Mouse (Mus musculus) adipocyte (in vitro differentiated cells): ENCODE measurements around the gene Ptpn14.

Source experiments
- DNase-seq: peaks from one replicate; pipeline ENCODE4 v3.0.0-alpha.2; 2016; ENCODE audit warnings: low spot score

Ptpn14 gene

DNA sequence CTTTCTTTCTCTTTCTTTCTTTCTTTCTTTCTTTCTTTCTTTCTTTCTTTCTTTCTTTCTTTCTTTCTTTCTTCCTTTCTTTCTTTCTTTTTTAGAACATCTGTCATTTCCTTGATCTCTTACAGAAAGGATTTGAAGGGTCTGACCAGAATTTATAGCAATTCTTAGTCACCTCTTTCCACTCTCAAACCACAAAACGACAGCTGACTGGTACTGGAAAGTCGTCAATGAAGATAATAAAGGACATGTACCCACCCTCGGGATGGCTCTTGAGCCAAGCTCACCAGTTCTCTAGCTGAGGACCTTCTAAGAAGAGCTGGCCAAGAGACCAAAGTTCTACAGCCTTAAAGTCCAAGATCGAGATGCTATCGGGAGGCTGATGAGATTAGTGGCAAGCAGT is 9.5 kb upstream of the Ptpn14 start:
- no peak for DNase-seq

DNA sequence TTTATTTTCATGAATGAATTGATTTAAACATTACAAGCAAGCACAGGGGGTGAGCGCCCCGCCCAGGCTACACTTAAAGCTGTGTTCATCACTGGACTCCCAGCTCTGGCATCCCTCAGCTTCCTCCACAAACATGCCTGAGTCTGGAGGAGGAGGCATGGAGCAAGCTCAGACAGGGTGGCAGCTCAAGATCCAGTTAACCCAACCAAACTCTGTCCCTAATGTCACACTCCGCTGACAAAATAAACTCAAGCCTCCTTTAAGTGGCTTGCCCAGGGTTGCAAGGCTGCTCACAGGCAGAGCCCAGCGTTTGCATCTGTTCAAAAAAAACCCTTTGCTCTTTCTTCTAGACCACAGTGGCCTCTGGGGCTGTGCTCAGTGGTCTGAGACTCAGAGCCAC is 1.9 kb upstream of the Ptpn14 start:
- DNase-seq, result no peak

DNA sequence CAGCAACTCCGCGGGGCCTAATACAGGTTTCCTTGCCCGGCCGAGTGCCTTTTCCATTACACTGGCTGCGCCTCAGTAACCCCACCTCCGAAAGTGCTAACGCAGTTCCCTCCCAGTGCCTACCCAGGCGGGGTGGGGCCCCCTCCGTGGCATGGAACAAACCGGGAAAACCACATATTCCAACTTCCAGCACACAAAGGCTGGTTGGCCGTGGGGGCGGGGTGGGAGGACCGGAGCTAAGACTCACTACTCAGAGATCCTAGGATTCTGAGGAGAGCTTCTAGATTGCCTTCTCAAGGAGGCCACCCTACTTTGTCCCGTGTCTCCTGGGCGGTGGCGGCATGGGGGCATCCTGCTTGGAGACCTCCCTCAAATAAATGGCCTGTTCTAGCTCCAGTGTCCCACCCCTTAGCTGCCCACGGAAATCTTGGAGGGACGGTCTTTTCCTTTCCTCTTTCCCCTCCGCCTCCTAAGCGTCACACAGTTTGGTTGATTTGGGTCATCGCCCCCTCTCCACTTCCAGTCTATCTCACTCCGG is 653 bp upstream of the Ptpn14 start:
- DNase-seq, result peak; percentile 87

DNA sequence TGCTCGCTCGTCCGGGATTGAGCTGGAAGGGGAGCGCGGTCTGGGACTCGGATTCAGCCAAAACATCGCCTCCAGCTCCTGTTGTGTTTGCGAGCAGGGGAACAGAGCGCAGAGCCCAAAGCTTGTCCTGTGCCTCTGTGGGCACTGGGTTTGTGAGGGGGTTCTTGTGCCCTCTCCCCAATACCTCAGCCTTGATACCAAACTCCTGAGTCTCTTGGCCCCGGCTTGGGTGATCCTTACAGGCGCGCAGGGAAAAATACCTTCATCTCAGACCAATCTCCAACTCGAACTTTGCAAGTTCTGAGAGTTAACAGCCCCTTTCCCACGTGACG is 682 bp downstream of the Ptpn14 start:
- DNase-seq, result no peak

DNA sequence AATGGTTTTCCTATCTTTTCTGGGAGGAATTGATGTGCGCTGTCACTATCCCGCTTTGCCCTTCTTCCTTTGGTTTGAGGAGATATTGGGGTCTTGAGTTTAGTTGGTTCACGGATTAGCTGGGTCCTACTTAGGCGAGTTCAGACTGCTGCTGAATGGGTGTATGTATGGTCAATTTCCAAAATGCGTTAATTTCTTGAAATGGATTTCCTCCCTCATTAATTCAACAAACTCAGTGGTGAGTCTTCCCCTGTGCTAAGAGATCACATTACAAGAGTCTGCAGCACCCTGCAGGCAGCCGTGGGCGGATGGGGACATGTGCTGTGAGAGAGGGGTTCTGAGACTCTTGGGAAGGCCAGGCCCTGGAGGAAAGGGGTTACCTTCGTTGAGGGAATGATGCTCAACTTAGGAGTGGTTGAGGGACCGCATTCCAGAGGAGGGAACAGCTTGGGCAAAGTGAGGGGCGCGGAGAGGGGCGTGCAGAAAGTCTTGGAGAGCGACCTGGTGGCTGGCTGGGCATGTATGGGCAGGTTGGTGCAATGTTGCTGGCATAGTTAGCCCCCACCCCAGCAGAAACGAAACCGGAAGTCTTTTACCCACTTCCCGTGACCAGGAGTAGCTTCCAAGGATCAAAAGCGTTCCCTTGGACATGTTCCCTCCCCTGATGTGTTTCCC is 1.2 kb downstream of the Ptpn14 start:
- DNase-seq, result no peak

DNA sequence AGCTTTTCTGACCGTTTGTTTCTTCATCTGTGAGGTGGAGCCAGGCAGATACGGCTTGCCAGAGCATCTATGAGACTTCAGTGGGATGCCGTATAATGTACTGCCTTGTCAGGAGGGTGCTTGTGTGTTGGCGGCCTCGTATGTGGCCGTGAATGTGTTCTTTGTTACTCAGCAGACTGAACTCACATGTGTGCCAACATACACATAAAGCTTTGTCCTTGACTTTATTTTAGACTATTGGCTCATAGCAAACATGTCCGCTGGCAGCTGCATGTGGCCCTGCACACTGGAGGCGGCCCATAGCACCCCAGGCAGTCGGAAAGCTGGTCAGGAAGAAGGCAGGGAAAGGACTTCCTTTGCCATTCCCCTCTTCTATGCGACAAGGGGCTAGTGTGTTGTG is 3.6 kb downstream of the Ptpn14 start:
- DNase-seq, result no peak

DNA sequence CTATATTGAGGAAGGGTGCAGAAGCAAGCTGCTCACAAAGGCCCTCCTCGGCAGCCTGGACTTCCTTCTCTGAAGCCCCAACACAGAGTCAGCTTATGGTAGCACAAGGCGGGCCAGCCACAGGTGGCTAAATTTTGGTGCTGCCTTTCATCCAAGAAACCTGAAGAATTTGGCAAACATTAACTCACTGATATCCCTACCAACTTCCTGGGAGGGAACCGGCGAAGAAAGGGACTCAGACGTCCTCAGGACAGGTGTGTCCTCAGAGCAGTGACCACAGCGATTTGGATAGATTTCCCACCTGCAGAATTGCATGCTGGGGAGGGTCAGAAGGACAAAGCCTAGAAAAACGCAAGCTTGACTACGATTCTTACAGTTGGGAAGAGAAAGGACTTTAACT is 4.1 kb downstream of the Ptpn14 start:
- DNase-seq, result no peak

DNA sequence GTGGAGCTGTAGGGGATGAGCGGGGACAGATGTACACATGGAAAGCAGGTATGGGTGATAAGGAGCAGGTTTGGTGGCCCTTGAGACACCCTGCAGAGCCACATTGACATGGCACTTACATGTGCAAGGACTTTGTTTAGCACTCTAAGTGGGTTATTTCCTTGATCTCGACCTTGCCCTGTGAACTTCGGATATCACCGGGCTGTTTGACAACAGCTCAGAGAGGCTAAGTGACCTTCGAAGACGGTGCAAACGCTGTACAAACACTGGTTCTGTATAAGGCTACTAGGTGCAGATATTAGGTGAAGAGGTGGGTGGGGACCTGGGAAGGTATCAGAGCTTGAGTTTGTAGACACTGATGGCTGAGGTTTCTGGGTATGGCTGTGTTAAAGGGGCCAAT is 12.0 kb downstream of the Ptpn14 start:
- DNase-seq, result no peak

DNA sequence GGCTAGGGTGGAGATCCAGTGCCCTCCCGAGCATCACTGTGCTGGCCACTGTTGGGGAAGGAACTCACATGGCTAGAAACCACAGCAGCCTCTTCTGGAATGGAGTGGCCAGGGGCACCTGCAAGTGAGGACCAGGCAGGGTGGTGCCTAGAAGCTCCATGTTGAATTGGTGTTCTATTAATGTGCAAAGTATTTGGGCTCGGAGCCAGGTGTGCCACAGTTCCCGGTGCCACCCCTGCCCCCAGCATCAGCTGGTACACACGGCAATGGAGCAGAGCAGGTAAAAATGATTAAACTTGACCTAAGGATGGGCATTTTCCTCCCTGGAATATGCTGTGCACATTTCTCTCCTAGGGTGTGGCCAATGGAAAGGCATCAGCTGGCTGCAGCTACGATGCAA is 14.0 kb downstream of the Ptpn14 start:
- no peak for DNase-seq

DNA sequence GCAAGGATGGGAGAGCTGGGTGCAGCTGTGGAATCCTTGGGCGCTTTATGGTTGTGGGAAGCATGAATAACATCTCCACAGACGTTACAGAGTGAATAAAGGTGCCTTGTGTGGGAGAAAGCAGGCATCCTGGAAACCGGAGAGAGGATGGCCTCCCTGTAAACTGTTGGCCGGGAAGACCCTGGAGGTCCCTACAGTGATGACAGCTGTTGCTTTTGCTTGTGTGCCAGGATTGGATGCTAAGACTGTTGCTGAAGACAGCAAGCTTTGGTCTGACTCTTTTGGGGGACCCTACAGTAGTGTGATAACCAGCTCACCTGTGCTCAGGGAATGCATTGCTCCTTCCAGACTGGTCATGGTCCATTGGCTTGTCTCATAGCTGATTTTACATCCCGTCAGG is 15.1 kb downstream of the Ptpn14 start:
- DNase-seq, result no peak

DNA sequence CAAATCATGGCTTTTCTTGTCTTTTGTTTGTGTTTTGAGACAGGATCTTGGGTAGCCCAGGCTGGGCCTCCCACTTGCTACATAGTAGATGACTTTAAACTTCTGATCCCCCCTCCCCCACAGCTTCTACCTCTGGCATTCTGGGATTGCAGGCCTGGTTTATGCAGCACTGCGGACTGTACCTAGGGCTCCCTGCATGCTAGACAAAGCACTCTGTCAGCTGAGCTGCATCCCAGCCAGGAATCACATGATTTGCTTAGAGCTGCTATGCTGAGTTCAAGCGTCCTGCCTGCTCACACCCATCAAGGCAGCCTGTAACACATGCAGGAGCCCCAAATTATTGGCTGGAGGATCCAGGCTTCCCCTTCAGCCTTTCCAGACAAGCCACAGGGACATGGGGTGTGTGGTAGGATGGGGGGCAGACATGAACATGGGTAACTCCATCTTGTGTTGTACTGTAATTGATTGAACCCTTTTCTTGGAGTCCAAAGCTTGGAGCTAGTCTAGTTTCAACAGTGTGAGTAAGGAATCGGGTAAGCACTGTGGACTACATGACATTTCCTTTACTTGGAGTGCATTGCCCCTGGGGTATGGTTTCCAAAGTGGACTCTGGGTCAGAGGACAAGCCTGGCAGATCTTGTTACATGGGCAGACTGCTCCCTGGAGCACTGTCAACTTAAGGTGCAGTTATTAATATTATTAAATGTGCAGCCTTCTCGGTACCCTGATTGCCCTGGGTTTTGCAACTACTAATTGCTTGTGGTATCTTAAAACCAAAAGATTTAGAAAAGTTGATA is 17.0 kb downstream of the Ptpn14 start:
- DNase-seq, result peak; percentile 89

DNA sequence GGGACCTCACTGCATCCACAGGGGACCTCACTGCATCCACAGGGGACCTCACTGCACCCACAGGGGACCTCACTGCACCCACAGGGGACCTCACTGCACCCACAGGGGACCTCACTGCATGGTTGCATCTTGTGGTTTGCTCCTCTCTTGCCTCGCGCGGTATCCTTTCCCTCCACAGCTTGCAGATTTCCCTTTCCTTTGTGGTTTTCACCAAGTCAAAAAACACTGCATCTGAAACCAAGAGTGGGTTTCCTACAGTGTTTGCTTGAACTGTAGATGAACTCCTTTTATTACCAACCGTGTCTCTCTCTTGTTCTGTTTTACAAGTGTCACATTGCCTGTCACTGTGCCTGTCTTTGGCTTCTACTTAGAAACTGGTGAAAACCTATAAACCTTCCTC is 18.5 kb downstream of the Ptpn14 start:
- DNase-seq, result no peak

DNA sequence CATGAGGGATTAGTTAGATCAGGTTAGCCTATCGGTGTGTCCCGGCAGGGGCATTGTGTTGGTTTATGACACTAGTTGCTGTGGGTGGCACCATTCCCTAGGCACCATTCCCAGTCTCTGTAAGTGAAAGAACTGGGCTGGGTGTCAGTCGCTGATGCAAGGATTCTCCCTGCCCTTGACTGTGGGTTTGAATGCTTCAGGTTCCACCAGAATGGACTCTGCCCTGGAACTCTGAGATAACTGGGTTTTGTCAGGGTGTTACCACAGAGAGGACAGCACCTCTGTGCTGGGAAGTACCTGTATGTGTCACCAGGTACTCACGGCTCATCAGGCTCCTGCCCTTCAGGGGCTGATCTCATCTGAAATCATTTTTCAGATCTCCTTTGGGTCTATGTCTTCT is 21.7 kb downstream of the Ptpn14 start:
- DNase-seq, result peak; percentile 70

DNA sequence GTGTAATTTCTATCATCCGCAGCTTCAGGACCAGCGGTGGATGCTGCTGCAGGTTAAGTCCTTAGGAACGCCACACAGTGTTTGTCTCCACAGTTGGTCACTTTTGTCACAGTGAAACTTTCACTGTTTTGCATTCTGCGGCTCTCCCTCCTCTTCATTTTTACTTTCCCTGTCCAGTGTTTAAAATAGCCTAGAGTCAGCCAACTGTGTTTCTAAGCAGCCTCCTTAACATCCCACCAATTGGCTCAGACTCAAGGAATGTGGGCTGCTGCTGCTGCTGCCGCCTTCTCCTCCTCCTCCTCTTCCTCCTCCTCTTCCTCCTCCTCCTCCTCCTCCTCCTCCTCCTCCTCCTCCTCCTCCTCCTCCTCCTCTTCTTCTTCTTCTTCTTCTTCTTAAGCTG is 22.2 kb downstream of the Ptpn14 start:
- DNase-seq, result no peak

DNA sequence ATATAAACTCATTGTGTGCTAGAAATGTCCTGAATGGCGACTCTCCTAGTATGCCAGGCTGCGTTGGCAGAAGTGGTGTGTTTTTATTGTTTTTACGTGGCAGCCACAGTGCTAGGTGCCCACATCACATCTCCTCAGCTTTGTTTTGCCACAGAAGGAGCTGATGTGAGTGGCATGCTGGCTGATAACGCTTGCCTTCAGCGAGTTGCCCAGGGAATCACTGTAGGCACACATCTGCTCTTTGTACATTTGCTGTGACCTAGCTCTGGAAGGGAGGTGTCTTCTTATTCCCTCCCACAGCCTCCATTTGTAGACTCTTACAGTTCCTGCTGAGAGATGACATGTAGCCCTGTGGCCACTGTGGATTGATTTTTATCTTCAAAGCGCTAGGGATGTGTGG is 24.2 kb downstream of the Ptpn14 start:
- no peak for DNase-seq

DNA sequence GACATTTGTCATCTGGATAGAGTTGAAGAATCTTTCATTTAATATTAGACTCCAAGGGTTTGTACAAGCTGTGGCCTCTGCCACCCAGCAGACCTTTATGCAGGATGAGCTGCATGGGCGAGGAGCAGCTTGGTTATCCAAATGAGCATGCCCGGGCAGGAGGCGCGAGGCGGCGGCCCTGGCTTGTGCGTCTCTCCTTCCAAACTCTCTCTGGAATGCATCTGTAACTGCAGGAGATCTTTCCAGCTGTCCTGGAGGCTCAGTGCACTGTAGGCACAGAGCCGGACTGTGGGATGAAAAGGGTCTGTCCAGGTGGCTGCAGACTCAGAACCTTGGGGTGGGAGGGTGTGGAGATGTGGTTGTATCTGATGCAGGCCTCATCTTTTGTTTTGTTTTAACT is 27.0 kb downstream of the Ptpn14 start:
- no peak for DNase-seq

DNA sequence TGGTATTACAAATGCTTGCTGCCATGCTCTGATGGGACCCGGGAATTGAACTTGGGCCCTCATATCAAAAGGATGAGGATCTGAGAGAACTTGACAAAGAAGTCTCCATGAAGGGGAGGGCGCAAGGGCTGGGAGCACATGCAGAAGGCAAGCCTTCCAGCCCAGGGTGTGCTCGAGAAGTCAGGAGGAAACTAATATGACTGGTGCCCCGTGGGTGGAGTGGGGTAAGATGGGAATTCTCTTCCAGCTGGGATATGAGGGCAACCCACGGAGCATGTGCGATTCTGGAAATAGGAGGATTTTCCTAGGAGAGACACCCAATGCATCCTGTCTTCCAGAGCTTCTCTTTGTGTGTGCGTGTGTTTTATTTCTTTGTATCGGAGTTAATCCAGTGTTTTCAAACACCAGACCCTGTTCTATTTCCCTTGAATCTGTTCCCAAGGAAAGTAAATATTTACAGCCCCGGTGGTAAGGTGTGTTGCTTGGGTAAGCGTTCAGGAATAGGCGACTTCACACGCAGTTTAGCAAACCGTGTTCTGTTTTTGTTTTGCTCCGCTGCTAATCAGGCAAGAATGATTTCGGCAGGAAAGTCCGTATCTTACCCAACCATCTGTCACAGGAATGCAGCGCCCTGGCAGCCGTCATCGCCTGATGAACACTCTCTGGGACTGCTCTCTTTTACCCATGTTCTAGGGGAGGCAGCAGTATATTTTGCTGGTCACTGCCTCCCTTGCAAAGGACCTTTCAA is 28.4 kb downstream of the Ptpn14 start:
- no peak for DNase-seq

DNA sequence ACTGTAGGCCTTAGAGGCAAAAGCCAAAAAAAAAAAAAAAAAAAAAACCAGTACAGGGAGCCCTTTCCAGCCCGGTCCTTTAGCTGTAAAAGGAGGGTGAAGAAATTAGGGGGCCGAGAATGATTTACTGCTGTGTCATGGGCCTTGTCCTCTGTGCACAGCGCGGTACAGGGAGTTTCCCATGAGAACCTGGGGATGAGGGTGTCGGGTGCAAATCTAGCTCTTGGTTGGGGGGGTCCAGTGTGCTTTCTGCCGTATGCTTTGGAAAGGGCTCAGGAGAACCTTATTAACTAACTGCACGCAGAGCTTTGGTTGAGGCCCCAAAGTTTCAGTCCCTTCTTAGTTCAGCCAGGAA is 29.0 kb downstream of the Ptpn14 start:
- DNase-seq, result no peak

DNA sequence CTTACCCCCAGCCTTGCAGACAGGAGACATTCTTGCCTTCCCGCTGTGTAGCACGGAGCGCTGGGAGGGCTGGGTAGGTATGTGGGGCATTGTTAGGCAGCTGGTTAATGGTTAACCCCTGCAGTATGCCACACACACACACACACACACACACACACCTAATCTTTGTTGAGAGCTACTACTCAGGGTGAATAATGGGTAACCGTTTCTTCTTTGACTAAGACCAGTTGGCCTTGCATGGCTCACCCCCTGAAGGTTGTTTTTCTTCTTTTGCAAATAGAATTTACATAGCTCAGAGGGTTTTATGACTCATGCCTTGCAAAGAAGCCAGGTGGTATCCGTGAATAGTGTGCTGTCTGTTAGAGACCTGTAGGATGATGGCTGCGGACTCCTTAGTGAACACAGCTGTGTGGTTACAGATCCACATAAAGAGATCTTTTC is 33.5 kb downstream of the Ptpn14 start:
- no peak for DNase-seq

DNA sequence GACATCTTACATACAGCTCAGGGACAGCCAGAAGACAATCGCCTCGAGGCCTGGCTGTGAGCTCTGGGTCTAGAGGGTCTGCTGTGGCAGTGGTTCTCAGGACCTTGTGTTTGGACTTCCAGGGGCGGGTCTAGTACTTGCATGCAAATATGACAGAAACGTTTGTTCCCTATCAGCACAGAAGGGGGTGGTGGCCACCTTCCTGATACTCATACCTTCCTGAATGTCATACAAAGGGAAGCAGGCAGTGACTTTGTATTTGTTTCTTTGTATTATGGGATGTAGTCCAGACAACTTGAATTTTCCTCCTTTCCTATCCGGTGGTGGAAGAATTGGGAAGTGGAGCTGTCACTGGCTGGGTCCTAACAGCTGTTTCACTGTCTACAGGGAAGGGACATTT is 36.2 kb downstream of the Ptpn14 start:
- DNase-seq, result no peak

DNA sequence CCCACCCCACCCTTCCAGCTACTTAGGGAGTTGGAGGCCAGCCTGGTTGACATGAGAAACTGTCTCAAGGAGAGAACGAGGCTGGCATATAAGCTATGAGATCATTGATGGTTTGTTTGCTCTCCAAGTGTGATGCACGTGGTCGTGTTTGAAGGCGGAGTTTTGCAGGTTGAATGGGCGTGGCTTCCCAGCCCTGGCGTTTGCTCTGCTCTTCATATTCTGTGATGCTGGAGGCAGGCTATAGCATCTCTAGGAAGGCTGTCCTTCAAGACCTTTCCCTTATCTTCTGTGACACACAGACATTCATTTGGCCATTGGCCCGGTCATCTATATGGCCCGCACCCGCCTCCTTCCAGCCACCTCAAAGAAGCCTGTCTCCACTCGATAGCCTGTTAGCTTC is 39.1 kb downstream of the Ptpn14 start:
- DNase-seq, result no peak

DNA sequence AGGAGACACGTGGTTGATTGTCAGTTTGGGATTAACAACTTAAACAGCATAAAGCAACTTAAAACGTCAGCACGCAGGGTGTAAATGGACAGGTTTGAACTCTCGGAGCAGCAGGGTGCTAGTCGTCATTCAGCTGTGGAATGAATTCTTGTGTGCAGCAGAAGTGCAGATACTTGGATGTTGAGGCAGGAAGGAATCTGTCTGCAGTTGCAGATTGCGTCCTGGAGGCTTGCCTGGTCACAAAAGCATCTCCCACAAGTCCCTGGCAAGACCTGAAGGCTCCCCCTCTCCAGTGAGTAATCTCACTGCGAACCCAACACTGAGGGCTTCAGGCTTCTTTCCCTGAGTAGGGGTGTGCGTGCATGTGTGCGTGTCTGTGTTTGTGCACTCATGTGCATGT is 39.8 kb downstream of the Ptpn14 start:
- DNase-seq, result no peak

DNA sequence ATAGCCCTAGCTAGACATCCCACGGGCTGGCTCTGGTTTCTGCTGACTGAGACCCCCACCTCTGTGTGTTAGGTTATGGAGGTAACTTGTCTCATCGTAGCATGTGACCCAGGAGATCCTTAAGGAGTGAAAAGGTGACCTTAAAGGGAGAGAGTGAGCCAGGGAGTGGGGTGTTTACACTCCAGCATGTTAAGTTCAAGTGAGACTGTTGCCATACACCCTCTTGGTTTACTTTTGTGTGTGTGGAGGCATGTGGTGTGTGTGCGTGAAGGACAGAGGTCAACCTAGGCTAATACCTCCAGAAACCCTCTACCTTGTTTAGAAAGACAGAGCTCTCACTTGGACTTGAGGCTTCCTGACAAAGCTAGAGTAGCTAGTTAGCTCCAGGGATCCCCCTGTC is 42.4 kb downstream of the Ptpn14 start:
- no peak for DNase-seq
